Mouse (Mus musculus): ENCODE measurements around the gene Armc9. TPM values are rescaled to one million over a fixed set of nuclear protein-coding genes. Genes with fewer than 3 reads are reported as not detected.

Gene Armc9
- total and polyA plus RNA-seq, 3 experiments: 10.9 to 15.5 (median 15.1) TPM

DNA sequence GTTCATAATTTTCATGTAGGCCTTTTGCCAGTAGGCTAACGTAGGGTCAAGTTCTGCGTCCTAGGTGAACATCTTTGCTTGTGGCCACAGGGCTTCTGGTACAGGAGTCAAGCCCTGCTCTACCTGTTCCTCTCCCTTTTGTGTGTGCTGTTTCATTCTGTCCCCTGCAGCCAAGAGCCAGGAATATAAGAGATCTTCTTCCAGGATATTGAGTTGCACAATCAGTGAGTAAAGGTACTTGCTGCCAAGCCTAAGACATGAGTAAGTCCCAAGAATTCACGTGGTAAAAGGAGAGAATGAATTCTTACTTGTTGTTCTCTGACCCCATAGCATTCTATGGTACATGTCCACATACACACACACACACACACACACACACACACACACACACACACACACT lies 138.5 kb downstream of the Armc9 start:
- Histone ChIP-seq H3K4me3 (replicated peaks in 1 of 3; ENCODE audit: low read depth in 2 of 3, low read length in 2 of 3, poor library complexity in 1 of 3) (no peak overlapping the region), H3K4me1 (ENCODE audit: control insufficient read depth in 1 of 2, insufficient read depth in 2 of 2) (peaks cover 0 to 5% of the 10 kb centered on the region in 2 experiments; a peak in 2 of 4 replicates), H3K4me2 (ENCODE audit: insufficient read depth, low read depth, poor library complexity, severe bottlenecking) (no peak overlapping the region), H3K27me3 (replicated peaks) (no peaks in the 10 kb centered on the region), H3K9me3 (replicated peaks; ENCODE audit: low read length) (no peaks in the 10 kb centered on the region), H3K9ac (ENCODE audit: insufficient read depth, low read depth) (no peak overlapping the region), H3K36me3 (replicated peaks in 1 of 2; ENCODE audit: control insufficient read depth in 1 of 2, insufficient read depth in 1 of 2, low read length in 1 of 2) (no peaks in the 10 kb centered on the region), H3K79me2 (replicated peaks; ENCODE audit: control insufficient read depth, extremely low read depth, insufficient read depth, poor library complexity, severe bottlenecking) (no peaks in the 10 kb centered on the region), H3K27ac (ENCODE audit: insufficient read depth, low read depth) (no peak overlapping the region)
- no peak for DNase-seq (ENCODE audit: extremely low read depth)
- in situ Hi-C loops (cut with MboI; ENCODE audit: low pct_ligation_motif_present, low pct_unique_long_range_greater_than_20kb, low sequenced_read_pairs) (no loop called here), dilution Hi-C loops (cut with MboI; ENCODE audit: extremely low pct_ligation_motif_present, extremely low pct_unique_long_range_greater_than_20kb, low sequenced_read_pairs) (no loop called here)
- TF ChIP-seq HCFC1 (IDR thresholded peaks at IDR 0.05; ENCODE audit: low read depth, low read length) (no peak), NELFE (IDR thresholded peaks at IDR 0.05; ENCODE audit: low read depth, low read length) (no peak), RCOR1 (conservative IDR thresholded peaks at IDR 0.05; ENCODE audit: low read depth, low read length) (no peak), SMC3 (IDR thresholded peaks at IDR 0.05; ENCODE audit: low read depth, low read length) (no peak), MEF2A (IDR thresholded peaks at IDR 0.05; ENCODE audit: borderline replicate concordance, low read depth, low read length) (no peak), ZKSCAN1 (IDR thresholded peaks at IDR 0.05; ENCODE audit: borderline replicate concordance, low read depth, low read length) (no peak)

DNA sequence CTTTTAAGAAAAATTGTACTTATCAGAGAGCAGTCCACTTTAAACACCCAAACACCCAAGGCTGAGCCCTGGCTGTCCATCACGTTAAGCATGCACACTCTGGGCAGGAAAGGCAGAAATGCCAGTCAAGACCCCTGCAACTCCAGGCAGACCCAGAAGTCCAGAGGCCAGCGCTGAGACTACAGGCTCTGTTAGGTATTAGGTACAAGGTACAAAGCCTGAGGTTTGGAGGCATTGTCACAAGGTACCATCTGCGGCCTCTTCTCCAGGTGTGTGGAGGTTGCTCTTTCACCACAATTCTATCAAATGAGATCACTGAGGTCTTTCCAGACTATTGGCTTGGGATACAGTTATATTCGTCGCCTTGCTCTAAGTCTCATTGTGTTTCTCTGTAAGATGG lies 139.3 kb downstream of the Armc9 start:
- Histone ChIP-seq H3K9me3 (replicated peaks; ENCODE audit: low read length) (no peaks in the 10 kb centered on the region), H3K4me3 (replicated peaks in 1 of 3; ENCODE audit: low read depth in 2 of 3, low read length in 2 of 3, poor library complexity in 1 of 3) (no peak overlapping the region), H3K4me2 (ENCODE audit: insufficient read depth, low read depth, poor library complexity, severe bottlenecking) (no peak overlapping the region), H3K36me3 (replicated peaks in 1 of 2; ENCODE audit: control insufficient read depth in 1 of 2, insufficient read depth in 1 of 2, low read length in 1 of 2) (no peaks in the 10 kb centered on the region), H3K4me1 (ENCODE audit: control insufficient read depth in 1 of 2, insufficient read depth in 2 of 2) (peaks cover 0 to 5% of the 10 kb centered on the region in 2 experiments; a peak in 2 of 4 replicates), H3K27me3 (replicated peaks) (no peaks in the 10 kb centered on the region), H3K27ac (ENCODE audit: insufficient read depth, low read depth) (no peak overlapping the region), H3K9ac (ENCODE audit: insufficient read depth, low read depth) (no peak overlapping the region), H3K79me2 (replicated peaks; ENCODE audit: control insufficient read depth, extremely low read depth, insufficient read depth, poor library complexity, severe bottlenecking) (no peaks in the 10 kb centered on the region)
- in situ Hi-C loops (cut with MboI; ENCODE audit: low pct_ligation_motif_present, low pct_unique_long_range_greater_than_20kb, low sequenced_read_pairs): no loop called here
- dilution Hi-C loops (cut with MboI; ENCODE audit: extremely low pct_ligation_motif_present, extremely low pct_unique_long_range_greater_than_20kb, low sequenced_read_pairs): no loop called here
- no peak for DNase-seq (ENCODE audit: extremely low read depth)
- TF ChIP-seq POLR2A (IDR thresholded peaks at IDR 0.05; ENCODE audit: low read depth, low read length): no peak
- TF ChIP-seq EP300 (IDR thresholded peaks at IDR 0.05; ENCODE audit: low read length): no peak
- no peak for TF ChIP-seq RCOR1 (conservative IDR thresholded peaks at IDR 0.05; ENCODE audit: low read depth, low read length)
- no peak for TF ChIP-seq USF2 (conservative IDR thresholded peaks at IDR 0.05; ENCODE audit: low read depth, low read length)
- no peak for TF ChIP-seq ZNF384 (IDR thresholded peaks at IDR 0.05; ENCODE audit: low read depth, low read length)
- no peak for TF ChIP-seq MEF2A (IDR thresholded peaks at IDR 0.05; ENCODE audit: borderline replicate concordance, low read depth, low read length)
- TF ChIP-seq POLR2AphosphoS2 (IDR thresholded peaks at IDR 0.05; ENCODE audit: low read depth, low read length): no peak

DNA sequence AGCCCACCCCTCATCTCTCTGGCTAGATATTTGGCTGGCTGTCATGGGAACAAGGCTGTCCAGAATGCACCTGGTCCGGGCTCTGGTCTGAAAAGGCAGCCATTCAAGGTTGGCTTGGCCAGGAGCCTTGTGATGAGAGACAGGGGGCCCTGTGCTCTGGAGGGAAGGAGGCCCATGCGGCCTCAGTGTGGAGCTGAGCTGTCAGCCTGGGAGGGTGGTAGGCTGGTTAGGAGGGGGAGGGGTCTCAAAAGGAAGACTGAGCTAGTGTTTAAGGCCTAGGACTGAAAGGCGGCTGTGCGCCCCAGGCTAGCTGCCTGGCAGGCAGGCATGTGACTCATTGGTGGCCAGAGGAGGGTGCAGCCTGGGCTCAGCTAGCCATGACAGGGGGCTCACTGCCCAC lies 139.9 kb downstream of the Armc9 start:
- no peak for DNase-seq (ENCODE audit: extremely low read depth)
- in situ Hi-C loops (cut with MboI; ENCODE audit: low pct_ligation_motif_present, low pct_unique_long_range_greater_than_20kb, low sequenced_read_pairs): no loop called here
- H3K36me3 ChIP-seq (replicated peaks in 1 of 2; ENCODE audit: control insufficient read depth in 1 of 2, insufficient read depth in 1 of 2, low read length in 1 of 2): no peaks in the 10 kb centered on the region
- H3K9me3 ChIP-seq (replicated peaks; ENCODE audit: low read length): no peaks in the 10 kb centered on the region
- H3K9ac ChIP-seq (ENCODE audit: insufficient read depth, low read depth): no peak overlapping the region
- no peak overlapping the region for H3K27ac ChIP-seq (ENCODE audit: insufficient read depth, low read depth)
- H3K79me2 ChIP-seq (replicated peaks; ENCODE audit: control insufficient read depth, extremely low read depth, insufficient read depth, poor library complexity, severe bottlenecking): no peaks in the 10 kb centered on the region
- TF ChIP-seq MXI1 (IDR thresholded peaks at IDR 0.05; ENCODE audit: low read depth, low read length) (no peak), NELFE (IDR thresholded peaks at IDR 0.05; ENCODE audit: low read depth, low read length) (no peak), CHD2 (IDR thresholded peaks at IDR 0.05; ENCODE audit: low read length) (no peak), MAFK (IDR thresholded peaks at IDR 0.05; ENCODE audit: insufficient replicate concordance, low read length) (no peak), GABPA (IDR thresholded peaks at IDR 0.05; ENCODE audit: insufficient replicate concordance, low read depth, low read length) (no peak), TBP (conservative IDR thresholded peaks at IDR 0.05; ENCODE audit: low read depth, low read length) (no peak), USF1 (IDR thresholded peaks at IDR 0.05; ENCODE audit: low read depth, low read length) (no peak), ETS1 (conservative IDR thresholded peaks at IDR 0.05; ENCODE audit: low read depth, low read length) (no peak), USF2 (conservative IDR thresholded peaks at IDR 0.05; ENCODE audit: low read depth, low read length) (no peak), JUN (IDR thresholded peaks at IDR 0.05; ENCODE audit: insufficient read depth, low read depth, low read length) (no peak), NRF1 (IDR thresholded peaks at IDR 0.05; ENCODE audit: low read depth, low read length) (no peak), UBTF (IDR thresholded peaks at IDR 0.05; ENCODE audit: low read depth, low read length) (no peak), POLR2A (IDR thresholded peaks at IDR 0.05; ENCODE audit: low read depth, low read length) (no peak), HCFC1 (IDR thresholded peaks at IDR 0.05; ENCODE audit: low read depth, low read length) (no peak), BHLHE40 (IDR thresholded peaks at IDR 0.05; ENCODE audit: low read depth, low read length) (no peak), TCF12 (IDR thresholded peaks at IDR 0.05; ENCODE audit: low read depth, low read length) (no peak), RAD21 (IDR thresholded peaks at IDR 0.05; ENCODE audit: low read depth, low read length) (no peak), POLR2AphosphoS2 (IDR thresholded peaks at IDR 0.05; ENCODE audit: low read depth, low read length) (no peak), MAX (IDR thresholded peaks at IDR 0.05; ENCODE audit: low read length) (no peak)
- H3K4me3 ChIP-seq (replicated peaks in 1 of 3; ENCODE audit: low read depth in 2 of 3, low read length in 2 of 3, poor library complexity in 1 of 3): no peak overlapping the region
- dilution Hi-C loops (cut with MboI; ENCODE audit: extremely low pct_ligation_motif_present, extremely low pct_unique_long_range_greater_than_20kb, low sequenced_read_pairs): no loop called here
- no peaks in the 10 kb centered on the region for H3K27me3 ChIP-seq (replicated peaks)
- peaks cover 0 to 5% of the 10 kb centered on the region in 2 experiments; a peak in 2 of 4 replicates for H3K4me1 ChIP-seq (ENCODE audit: control insufficient read depth in 1 of 2, insufficient read depth in 2 of 2)
- no peak overlapping the region for H3K4me2 ChIP-seq (ENCODE audit: insufficient read depth, low read depth, poor library complexity, severe bottlenecking)

Measured in CH12.LX (cell line).